Mouse (Mus musculus) urinary bladder, postnatal 14 days (tissue): ENCODE results near the gene Nuak2.

Experiments used
- DNase-seq: peaks from one replicate; pipeline ENCODE4 v3.0.0; 2021; ENCODE audit warnings: low spot score

The Nuak2 gene

DNA sequence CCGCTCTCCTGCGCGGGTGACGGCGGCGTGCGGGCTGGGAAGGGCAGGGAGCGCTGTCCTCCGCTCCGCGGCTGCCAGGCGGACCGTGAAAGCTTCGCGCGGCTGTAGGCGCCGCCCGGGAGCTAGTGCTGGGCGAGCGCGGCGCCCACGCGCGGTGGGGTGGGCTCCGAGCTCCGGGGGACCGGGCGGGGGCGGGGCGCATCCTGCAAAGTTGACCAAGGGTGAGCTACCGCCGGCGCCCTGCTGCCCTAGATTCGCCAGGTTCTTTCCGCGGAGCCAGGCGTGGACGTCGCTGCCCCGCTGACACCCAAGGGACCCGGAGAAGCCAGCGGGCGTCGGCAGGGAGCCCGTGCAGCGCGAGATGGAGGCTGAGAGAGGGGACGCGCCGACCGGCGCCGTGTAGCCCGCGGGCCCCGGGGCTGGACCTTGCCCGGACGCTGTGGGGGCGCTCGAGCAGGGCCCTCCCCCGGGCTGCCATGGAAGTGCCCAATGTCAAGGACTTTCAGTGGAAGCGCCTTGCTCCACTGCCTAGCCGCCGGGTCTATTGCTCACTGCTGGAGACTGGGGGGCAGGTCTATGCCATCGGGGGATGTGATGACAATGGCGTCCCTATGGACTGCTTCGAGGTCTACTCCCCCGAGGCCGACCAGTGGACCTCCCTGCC is 17.0 kb upstream of the Nuak2 start:
- DNase-seq: no peak

DNA sequence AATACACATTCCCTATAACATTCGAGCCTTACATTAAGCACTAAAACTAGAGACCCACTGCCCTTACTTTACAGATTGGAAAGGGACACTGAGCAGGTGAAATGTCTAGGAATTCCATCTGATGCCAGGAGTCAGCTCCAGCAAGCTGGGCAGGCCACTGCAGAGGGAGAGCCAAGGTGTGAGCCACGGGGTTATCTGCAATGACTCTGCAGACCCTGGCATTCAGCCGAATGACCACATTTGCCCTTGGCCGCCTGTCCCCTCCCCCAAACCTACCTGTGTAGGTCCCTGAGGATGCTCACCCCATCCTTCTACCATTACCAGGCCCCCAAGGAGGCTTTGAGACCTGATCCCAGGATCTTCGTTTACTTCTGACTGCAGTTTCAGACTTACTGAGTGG is 16.2 kb upstream of the Nuak2 start:
- no peak for DNase-seq

DNA sequence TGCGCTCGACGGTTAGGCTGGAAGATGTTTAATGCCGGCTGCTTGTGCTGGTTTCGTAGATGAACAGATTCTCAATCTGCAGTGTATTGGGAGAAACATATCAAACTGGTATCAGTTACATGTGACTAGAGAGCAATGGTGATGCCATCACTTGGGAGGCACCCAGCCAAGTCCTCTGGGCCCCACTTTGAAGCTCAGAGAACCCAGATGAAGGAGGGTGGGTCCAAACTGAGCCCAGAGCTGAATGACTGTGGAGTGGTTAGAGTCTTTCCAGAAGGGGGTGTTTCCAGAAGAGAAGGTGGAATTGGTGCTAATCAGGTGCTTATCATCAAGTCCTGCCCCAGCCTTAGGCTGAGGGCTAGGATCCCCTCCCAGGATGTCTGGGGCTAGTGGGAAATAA is 14.7 kb upstream of the Nuak2 start:
- DNase-seq: no peak

DNA sequence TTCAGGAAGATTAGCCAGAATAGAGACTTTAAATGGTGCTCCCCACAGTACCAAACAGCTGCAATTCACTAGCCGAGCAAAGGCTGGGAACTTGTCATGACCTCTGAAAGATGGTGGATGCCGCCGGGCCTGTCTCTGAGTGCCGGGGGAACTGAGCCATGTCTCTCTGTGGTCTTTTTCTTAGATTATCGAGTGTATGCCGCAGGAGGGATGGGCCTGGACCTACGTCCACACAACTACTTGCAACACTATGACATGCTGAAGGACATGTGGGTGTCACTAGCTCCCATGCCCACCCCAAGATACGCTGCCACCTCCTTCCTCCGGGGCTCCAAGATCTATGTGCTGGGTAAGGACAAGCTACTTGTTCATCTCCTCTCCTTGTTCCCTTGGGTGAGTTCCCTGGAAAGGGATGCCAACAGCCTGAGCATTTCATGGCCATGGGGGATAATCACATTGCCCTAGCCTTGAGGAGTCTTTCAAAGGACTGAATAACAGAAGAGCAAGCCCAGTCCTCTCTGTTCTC is 13.5 kb upstream of the Nuak2 start:
- DNase-seq: no peak

GRCm38 (mm10) chr1:132304618-132305214 is 11.2 kb upstream of the Nuak2 start:
- no peak for DNase-seq

DNA sequence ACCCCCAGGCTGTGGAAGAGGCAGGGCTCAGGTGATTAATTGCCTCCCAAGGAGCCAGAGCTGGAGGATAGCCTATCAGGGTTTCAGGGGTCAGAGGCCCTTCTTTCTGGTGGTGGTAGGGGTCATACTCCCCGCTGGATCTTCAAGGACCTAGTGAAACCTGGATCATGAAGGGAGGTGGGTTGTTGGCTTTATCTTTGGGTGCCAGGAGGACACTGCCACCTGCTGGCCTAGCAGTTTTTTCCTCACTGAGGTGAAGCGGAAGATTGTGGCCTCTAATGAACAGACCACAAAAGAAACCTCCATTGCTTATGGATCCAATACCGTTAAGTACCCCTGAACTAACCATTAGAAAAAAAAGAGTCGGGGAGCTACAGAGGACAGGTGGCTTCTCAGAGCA is 9.8 kb upstream of the Nuak2 start:
- peak; percentile 70 for DNase-seq

GRCm38 (mm10) chr1:132306808-132307207 is 9.1 kb upstream of the Nuak2 start:
- no peak for DNase-seq

GRCm38 (mm10) chr1:132307962-132308361 is 8.0 kb upstream of the Nuak2 start:
- no peak for DNase-seq

- no peak for DNase-seq
Observed at GRCm38 (mm10) chr1:132308674-132309073, 7.3 kb upstream of the Nuak2 start.

DNA sequence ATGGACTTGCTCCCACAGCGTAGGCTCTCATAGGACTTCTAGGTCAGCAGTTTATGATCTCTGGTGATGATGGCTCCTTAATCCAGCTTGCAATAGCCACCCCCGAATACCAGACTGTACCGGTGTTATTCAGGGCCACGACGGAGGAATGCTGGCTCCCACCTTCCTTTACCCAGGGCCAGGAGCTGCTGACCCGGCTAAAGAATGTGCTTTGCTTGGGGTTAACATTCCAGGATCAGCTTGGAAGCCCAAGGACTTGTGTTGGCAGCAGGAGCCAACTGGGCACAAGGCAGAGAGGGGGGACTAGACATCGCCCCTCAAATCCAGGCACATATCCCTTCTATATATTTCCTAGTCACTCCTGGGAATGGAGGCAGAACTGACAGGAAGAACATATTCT is 5.2 kb upstream of the Nuak2 start:
- no peak for DNase-seq

DNA sequence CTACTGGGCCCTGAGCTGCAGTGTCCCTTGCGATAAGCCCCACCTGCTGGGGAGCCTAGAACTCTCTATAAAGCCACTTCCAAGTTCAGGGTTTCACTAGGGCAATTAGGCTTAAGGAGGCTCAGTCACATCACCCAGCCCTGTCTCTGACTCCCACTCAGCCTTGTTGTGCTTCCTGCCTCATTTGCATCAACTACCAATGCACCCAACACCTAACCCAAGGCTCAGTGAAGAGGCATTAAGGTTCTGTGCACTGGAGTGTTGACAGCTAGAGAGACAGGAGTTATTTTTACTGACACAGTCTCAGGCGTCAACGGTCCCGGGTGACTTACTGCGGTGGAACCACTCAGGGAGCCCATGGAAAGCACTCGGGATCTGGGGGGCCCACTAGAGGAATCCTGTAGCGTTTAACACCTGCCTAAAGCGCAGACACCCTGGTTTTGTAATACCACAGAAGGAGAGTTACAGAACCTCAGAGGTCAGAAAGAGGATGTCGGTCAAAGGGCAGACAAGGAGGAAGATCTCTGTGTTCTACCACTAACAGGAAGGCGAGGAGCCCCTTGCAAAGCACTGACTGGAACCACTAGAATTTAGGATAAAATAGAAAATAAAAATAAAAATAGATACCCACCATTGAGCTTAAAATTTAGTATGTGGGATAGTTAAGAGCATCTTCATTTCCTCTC is 4.6 kb upstream of the Nuak2 start:
- no peak for DNase-seq

DNA sequence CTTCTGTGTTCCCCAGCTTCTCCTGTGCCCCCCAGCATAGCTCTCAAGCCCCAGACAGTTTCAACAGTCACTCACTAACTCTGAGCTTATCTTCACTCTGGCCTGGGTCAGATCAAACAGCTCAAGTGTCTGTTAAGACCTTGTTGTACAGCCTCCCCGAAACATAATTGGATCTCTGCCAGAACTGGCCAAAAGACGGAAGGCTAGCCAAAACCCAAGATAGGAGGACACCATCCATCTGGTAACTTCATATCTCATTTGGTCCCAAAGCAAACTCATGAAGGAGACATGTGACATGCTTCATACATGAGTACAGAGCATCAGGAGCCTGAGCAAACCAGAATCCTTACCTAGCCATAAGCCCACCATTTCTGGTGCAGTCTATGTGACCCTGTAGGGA is 3.9 kb upstream of the Nuak2 start:
- no peak for DNase-seq

- DNase-seq: peak; percentile 65
Observed at GRCm38 (mm10) chr1:132312703-132313102, 3.2 kb upstream of the Nuak2 start.

- DNase-seq: no peak
Observed at GRCm38 (mm10) chr1:132316625-132316994, 684 bp downstream of the Nuak2 start.

GRCm38 (mm10) chr1:132317413-132317812 is 1.5 kb downstream of the Nuak2 start:
- DNase-seq: peak; percentile 67

DNA sequence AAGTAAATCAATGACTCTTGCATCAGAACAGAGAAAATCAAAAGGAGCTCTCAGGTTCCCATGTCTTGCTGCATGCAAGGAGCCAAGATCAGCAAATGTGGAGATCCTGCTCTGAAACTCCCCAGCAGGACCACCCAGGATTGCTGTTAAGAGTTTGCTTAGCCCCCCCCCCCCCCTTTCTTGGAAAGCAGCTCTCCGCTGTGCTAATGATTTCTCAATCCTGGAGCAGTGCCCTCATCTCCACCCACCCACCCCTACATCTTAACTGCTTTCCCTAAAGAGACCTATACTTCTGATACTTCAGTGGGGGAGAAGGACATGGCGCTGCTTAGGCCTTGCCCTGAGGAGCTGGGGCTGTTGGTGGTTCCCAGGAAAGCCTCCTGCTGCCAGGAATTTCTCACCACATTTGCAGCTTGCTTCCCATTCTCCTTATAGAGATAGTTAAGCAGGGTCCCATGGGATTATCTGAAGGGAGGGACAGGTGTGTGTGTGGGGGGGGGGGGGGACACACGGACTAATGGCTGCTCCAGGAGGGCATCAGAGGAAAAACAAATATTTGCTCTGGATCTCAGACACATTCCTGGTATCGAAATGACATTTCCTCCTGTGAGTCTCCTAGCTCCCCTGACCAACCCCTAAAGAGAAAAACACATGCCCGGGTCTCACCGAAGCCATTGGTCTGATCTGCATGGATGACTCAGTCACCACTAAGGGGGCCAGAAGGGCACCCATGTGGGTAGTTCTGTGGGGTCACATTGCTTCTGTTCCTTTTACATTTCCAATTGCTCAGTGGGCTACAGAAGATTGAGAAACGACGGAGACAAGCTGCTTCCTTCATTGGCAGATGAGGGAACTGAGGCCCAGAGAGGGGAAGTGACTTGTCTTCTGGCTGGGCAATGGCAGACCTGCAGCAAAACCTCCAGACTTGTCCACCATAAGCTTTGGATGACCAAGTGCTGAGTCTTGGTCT is 2.3 kb downstream of the Nuak2 start:
- no peak for DNase-seq

GRCm38 (mm10) chr1:132319242-132319641 is 3.3 kb downstream of the Nuak2 start:
- DNase-seq: peak; percentile 95

GRCm38 (mm10) chr1:132321821-132322580 is 6.1 kb downstream of the Nuak2 start:
- no peak for DNase-seq

DNA sequence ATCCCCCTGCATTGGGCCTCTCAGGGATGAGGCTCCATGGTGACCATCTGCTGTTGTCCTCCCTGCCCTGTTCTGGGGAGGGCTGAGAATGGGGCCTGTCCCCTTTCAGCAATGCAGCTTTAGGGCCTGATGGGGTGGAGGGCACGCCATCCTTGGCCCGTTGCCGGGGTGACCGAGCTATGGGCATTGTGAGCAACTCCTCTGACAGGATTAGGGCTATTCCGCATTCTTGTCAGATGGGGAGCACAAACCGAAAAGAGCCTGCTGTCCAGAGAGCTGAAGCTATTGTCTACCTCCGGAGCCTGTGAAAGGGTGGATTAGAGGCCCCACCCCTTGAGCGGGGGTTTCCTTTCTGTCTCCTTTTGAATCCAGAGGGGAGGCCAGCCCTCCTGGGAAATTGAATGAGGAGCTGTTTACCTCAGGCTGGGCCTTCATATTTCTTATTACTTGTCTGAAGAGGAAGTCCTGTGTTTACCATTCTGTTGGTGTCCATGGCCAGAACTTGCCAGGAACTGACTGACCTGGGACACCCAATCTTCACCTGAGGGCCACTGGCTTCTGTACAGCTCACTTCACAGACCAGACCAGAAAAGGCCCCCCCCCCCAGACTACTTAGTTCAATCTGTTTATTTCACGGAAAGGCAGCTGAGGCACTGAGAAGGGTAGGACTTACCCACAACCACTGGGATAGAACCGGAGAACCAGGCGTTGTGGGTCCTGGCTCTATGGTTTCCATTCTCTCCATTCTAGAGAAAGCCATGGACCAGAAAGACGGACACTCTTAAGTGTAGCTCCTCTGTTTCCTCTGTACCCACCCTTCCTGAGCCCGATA is 7.0 kb downstream of the Nuak2 start:
- no peak for DNase-seq

DNA sequence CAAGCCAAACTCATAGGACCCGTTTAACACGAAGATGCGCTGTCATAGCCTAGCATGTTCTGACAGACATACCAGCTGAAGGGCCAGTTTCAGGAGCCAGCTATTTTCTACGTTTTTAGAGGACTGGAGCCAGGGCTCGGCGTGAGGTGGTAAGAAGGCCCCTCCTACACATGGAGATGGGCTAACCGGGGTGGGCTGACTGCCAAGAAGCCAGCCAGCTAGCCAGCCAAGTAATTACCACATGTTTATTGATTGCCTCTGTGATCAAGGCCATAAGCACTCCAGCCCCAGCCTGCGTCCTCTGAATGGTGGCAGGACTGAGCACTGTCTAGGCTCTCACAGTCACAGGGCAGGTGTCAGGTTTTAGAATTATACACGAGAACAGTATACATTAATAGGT is 10.9 kb downstream of the Nuak2 start:
- no peak for DNase-seq

DNA sequence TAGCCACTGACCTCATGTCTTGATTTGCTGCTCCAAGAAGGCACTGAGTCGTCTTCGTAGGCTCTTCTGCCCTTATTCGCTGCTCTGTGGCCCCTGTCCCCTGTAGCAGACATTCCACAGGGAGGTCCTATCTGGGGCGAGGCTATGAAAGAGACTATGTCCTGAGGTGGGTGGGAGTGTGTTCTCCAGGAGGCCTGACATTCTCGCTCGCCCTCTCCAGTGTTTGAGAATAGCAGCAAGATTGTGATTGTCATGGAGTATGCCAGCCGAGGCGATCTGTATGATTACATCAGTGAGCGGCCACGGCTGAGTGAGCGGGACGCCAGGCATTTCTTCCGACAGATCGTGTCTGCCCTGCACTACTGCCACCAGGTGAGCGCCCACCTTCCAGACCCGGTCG is 11.6 kb downstream of the Nuak2 start:
- DNase-seq: no peak
